Mouse (Mus musculus): ENCODE data around the gene Enpp7.

DNA sequence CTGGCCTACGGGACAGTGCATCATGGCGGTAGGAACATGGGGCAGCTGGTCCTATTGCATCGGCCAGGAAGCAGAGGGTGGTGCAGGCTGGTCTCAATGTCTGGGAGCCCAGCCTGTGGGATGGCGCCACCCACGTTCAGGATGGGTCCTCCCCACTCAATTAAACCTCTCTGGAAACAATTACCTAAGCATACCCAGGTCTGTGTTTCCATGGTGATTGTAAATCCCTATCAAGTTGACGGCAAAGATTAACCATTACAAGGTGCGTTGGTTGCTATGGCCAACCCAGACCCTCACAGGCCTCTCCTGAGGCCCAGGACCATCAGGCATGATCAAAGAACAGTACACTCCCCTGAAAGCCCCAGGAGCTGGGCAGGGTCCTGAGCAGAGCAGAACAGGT is 22.9 kb upstream of the Enpp7 start:
- TF ChIP-seq CTCF (IDR thresholded peaks at IDR 0.05; ENCODE audit: insufficient read depth, low read depth, low read length), result no peak
- no peak for TF ChIP-seq POLR2A (IDR thresholded peaks at IDR 0.05; ENCODE audit: insufficient read depth, low read depth, low read length)
